Mouse (Mus musculus): ENCODE data around the gene Vcpkmt.

Gene Vcpkmt

DNA sequence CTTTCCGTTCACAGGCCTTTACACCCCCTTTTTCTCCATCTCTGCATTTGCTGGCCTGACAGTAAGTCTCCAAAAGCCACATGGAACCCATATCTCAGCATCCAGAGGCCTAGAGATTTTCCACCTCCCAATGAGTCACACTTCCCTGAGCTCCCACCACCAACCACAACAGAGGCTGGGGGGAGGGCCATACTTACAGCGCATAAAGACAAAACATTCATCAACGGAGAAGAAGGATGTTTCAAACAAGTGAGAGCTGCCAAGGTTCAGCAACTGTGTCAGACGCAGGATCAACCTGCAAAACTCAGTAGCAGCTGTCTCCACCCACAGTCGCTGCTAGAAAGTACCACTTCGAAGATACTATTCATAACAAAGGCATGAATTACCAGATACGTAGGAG lies 43.5 kb downstream of the Vcpkmt start:
- in situ Hi-C loops (cut with MboI; ENCODE audit: low sequenced_read_pairs) = no loop called here

DNA sequence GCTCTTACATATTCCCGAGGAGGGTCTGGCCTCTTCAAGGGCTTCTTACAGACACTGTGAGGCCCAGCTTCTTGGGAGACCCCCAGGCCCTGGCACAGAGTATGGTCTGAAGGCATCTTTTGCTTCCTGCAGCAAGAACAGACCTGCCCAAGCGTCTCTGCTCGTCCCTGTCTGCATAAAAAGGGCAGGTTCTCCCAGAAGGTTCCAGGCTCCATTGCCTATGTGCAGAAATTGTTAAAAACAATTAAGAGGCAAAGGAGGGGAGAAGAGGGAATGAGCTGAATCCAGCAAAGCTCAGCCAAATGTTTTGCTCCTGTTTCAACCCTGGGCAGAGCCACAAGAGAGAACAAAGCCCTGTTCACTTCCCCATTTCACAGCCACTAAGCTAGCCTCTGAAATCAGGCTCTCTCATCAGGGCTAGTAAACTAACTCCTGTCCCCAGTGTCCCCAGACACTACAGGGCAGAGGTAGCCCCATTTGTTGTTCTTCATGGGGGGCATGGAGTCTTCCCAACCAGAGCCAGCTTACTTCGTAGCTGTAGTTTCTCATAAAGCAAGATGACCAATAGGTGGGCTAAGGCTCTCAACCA lies 44.4 kb downstream of the Vcpkmt start:
- in situ Hi-C loops (cut with MboI; ENCODE audit: low sequenced_read_pairs) = no loop called here

DNA sequence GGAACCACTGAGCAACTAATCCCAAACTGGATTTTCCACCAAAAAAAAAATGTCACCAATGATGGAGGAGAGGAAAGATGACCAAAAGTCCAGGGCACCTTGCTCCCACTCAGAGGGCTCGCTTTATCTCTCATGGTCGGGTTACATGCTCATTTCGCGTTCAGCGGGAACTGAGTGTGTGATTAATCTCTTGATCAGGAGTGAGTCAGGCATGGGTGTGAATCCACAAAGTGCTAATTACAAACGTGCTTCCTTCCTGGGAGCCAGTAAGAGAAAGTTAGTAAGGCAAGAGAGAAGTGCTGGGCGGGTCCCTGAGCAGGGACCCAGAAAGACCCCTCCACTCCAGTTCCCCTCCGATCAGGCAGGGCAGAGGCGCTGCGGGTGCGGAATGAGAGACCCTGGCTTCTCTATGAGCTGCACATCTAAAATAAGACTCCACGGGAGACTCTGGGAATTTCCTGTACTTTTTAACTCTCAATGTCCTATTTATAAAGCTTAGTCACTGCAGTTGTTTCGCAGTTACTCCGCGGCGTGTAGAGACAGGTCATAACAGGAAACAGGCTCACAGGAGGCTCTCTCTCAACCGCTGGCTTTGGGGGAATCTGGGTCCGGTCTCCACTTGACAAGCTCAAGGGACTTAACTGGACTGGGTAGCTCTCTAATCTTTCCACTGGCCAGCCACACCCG lies 45.0 kb downstream of the Vcpkmt start:
- in situ Hi-C loops (cut with MboI; ENCODE audit: low sequenced_read_pairs) = no loop called here

DNA sequence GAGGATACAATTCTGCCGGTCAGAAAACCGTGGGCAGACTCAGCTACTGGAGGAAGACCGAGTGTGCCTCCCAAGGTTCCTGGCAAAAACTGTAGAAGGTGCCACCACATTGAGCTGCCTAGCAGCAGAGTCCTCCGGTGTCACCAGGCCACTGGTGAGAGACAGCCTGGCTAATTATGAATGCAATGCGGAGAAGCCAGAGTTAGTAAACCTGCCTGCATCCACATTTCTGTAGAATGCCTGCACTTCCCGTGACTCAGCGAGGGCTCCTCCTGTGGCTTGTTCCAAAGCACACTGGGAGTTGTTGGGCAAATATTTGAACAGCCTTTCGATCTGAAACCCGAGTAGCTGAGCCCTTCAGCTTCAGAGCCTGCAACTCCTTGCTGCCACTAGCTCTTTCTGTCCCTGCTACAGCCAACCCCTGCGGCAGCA lies 45.6 kb downstream of the Vcpkmt start:
- in situ Hi-C loops (cut with MboI; ENCODE audit: low sequenced_read_pairs) = no loop called here

DNA sequence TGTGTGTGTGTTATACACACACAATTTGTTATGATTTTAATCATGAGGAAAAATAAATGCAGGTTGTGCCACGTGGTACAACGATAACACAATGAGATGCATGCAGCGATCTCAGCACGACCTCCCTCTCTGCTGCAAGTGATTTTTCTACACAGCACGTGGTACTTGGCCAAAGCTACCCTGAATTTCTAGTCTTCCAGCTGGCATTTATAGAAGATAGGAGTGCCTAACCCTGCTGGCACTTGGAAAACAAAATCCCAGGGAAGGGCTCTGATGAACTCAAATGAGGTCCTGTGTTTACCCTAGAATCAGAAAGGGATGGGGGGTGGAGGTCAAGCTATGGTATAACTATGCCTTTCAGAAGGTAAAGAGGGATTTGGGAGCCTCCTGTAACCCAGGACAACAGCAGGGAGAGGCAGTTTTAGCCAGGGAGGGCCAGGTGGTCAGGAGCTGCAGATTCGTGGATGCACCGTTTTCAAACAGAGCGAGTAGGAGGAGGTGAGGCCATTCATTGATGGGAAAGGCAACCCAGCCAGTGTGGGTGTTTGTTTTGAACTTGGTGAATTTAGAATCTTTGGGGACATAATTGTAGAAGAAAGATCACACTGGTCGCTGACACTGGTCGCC lies 46.1 kb downstream of the Vcpkmt start:
- in situ Hi-C loops (cut with MboI; ENCODE audit: low sequenced_read_pairs) = no loop called here

DNA sequence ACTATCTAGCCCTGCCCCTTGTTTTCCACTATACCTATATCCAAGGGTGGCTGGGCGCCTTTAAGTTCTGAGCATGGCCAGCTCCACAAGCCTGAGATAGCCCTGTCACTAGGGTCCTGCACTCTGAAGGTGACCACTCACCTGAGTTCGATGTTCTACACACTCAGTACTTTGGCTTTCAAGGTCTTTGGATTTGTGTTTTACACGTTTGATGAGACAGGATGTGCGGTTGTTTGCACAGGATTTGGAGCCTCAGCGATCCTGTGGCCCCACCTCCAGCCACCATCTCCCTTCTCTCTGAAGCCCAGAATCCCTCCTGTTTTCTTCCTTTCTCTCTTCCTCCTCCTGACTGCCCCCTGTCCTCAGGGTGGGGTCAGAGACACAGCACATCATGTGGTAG lies 49.6 kb downstream of the Vcpkmt start:
- in situ Hi-C loops (cut with MboI; ENCODE audit: low sequenced_read_pairs) = no loop called here

DNA sequence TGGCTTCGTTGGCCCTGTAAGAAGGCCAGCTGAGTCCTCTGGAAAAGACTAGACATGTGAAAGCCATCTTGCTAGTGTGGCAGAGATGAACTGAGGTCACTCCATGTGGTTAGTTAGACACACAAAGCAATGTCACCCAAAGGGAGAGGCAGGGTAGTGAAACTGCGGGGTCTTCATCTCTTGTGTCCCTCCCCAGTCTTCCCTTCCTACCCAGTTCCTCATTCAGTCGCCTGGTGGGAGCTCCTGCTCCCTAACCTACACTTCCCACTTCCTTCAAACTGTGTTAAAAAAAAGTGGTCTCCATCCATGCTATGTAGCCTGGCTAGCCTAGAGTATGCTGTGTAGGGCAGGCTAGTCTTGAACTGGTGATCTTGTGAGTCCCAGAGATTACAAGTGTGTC lies 50.3 kb downstream of the Vcpkmt start:
- in situ Hi-C loops (cut with MboI; ENCODE audit: low sequenced_read_pairs) = no loop called here

DNA sequence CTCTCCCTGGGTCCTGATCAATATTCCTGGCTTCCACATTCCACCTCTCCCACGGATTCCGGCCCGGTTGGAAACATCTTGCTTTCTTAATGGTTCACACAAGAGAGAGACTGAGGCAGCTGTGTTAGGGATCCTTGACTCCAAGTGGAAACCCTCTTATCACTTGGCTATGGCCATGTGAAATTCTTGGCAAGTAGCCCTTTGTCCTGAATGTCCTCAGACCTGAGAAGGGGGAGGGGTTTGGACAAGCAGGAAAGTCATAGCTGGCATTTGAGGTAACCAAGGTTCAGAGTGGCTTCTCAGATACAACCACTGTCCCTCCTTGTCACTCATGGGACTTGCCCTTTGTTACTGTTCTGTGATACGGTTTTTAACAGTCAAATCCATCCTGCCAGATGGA lies 50.7 kb downstream of the Vcpkmt start:
- in situ Hi-C loops (cut with MboI; ENCODE audit: low sequenced_read_pairs) = no loop called here

DNA sequence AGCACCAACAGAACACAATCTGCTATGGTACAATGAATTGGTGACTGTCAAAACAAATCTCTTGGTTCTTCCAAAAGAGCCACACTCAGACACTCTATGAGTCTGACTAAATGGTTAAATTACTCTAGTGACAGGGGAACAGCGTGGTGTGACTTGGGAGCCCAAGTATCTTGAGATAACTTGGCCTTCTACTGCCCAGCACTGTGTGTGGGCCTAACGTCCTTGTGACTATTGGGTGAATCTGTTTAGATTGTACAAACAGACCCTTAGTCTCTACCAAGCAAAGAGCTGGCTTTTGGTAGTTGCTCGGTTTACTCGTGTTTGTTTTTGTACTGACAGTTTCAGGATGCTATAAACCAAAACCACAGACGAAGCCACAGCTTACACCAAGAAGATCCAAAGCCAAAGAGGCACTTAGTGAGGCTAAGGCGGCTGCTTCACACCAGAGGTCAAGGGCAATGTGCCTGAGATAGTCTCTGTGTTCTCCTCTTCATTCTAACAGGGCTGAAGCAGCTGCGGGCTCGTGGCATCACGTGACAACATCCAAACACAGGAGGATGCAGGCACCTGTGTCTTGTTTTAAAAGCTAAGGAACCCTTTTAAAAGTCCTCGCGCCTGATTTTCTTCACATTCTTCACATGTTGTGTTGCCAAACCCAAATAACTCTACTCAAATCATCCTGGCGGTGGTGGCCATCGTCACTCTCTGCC lies 53.0 kb downstream of the Vcpkmt start:
- in situ Hi-C loops (cut with MboI; ENCODE audit: low sequenced_read_pairs) = no loop called here

DNA sequence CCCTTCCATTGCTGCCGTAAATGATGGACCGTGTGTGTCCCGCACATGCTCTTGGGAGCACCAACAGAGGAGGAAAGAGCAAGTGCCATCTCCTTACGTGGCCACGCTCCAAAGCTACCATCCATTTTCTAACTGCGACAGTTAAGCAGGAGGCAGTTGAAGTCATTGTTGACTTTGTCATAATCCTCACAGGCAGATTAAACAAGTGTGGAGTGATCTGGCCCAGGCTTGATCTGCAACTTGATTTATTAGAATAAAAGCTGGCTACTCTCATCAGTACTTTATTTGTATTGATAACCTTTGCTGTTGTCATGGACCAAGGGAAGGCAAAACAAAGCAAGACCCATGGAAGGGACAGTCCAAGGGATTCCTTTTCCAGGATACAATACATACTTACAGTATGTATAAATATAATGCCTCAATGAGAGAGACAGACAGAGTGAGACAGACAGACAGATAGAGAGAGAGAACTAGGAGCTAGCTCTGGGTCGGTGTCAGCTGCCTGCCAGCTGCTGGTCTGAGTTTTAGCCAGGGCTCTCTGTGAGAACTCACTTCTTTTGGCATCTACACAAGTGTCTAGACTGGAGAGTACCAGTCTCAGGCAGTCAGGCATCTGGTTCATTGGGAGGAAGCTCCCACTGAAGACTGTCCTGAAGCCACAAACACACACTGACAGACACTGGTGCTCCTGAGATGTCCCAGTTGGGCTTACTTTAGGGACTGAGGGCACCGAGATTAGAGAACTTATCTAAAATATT lies 54.4 kb downstream of the Vcpkmt start:
- in situ Hi-C loops (cut with MboI; ENCODE audit: low sequenced_read_pairs) = no loop called here
